Mouse (Mus musculus) liver, embryonic 14.5 days (tissue): Measurements from ENCODE around the gene Plagl1. TPM values are rescaled to one million over a fixed set of nuclear protein-coding genes. Genes with fewer than 3 reads are reported as not detected.
A peak's percentile ranks its signal among the peaks of the same experiment; 100 is the strongest.

Experiments
- ATAC-seq: fragments of 200-750 bp; cut with Nextera tagmentation; 2 replicates; pipeline ENCODE4 v1.8.0; 2017; ENCODE audit warnings: moderate number of reproducible peaks, mild to moderate bottlenecking, moderate library complexity; ENCODE audit not compliant: insufficient read depth
- DNase-seq, 3 experiments: peaks; one replicate each; pipeline ENCODE4 v3.0.0-alpha.2; 2012 to 2013; ENCODE audit warnings: low read depth in 3 of 3, low spot score in 3 of 3
- H3K27ac ChIP-seq: fragments of 300-500 bp; sonication (generic); 2 replicates; pipeline ENCODE4 v1.5.1; 2014; ENCODE audit warnings: moderate library complexity, mild to moderate bottlenecking, control low read depth, inconsistent platforms
- H3K27me3 ChIP-seq: fragments of 300-500 bp; sonication (generic); 2 replicates; pipeline ENCODE4 v1.6.1; 2014; ENCODE audit warnings: mild to moderate bottlenecking, low read length, moderate library complexity; ENCODE audit not compliant: control insufficient read depth, insufficient read depth
- H3K36me3 ChIP-seq: fragments of 300-500 bp; sonication (generic); replicated peaks from 2 replicates; pipeline ENCODE4 v1.6.1; 2014; ENCODE audit warnings: low read depth; ENCODE audit not compliant: control insufficient read depth, insufficient read depth
- H3K4me1 ChIP-seq, 2 experiments: fragments of 200-500 bp in 1 of 2; fragments of 300-500 bp in 1 of 2; sonication (generic) in 1 of 2; replicated peaks; 2 replicates each; pipeline ENCODE4 v1.6.1; 2012 to 2014; ENCODE audit warnings: antibody characterized with exemption in 1 of 2, inconsistent platforms in 1 of 2, low read length in 1 of 2; ENCODE audit not compliant: control insufficient read depth in 2 of 2, insufficient read depth in 2 of 2
- H3K4me2 ChIP-seq: fragments of 300-500 bp; sonication (generic); 2 replicates; pipeline ENCODE4 v1.6.1; 2014; ENCODE audit warnings: low read depth, mild to moderate bottlenecking, control low read depth, moderate library complexity
- H3K4me3 ChIP-seq, 2 experiments: fragments of 200-500 bp in 1 of 2; fragments of 300-500 bp in 1 of 2; sonication (generic) in 1 of 2; 2 replicates each; pipeline ENCODE4 v1.5.1; 2012 to 2014; ENCODE audit warnings: low read depth in 2 of 2, low read length in 2 of 2, mild to moderate bottlenecking in 2 of 2, control low read depth in 1 of 2, inconsistent platforms in 1 of 2, moderate library complexity in 1 of 2; ENCODE audit not compliant: insufficient read depth in 1 of 2
- H3K9ac ChIP-seq: fragments of 300-500 bp; sonication (generic); replicated peaks from 2 replicates; pipeline ENCODE4 v1.6.1; 2014; ENCODE audit warnings: mild to moderate bottlenecking, control low read depth, moderate library complexity
- H3K9me3 ChIP-seq: fragments of 300-500 bp; sonication (generic); 2 replicates; pipeline ENCODE4 v1.6.1; 2016; ENCODE audit warnings: low read length, mixed read lengths; ENCODE audit not compliant: control insufficient read depth
- CTCF ChIP-seq: IDR thresholded peaks from 2 replicates; pipeline ENCODE4 v1.5.1; 2016; ENCODE audit warnings: antibody characterized with exemption, low read depth, control low read depth
- EP300 ChIP-seq: IDR thresholded peaks from 2 replicates; pipeline ENCODE4 v1.6.1; 2016; ENCODE audit warnings: antibody characterized with exemption, low read depth
- WGBS: fragments of 180-500 bp; shearing (Covaris S2); extraction: QIAGEN DNeasy Blood & Tissue Kit; methylation state at CpG from one replicate; pipeline ENCODE4 v1.1.7; 2014; ENCODE audit not compliant: insufficient replicate concordance; 5-methylcytosine and 5-hydroxymethylcytosine counted together
- polyA plus RNA-seq, 2 experiments: library from polyadenylated mRNA; depleted of rRNA in 1 of 2; stranded (reverse) in 1 of 2; unstranded in 1 of 2; fragments of >200 nt; fragmentation: Nextera tagmentation in 1 of 2; extraction: Ambion mirVana in 1 of 2; gene quantifications; 2 replicates each; pipeline versions ENCODE4 v1.2.1 to v1.2.3; 2012 to 2014

Gene Plagl1
- polyA plus RNA-seq, 2 experiments = 26.3 to 41.0 TPM

GRCm38 (mm10) chr10:13062373-13062772 lies 2.1 kb downstream of the Plagl1 start:
- H3K9ac ChIP-seq = no peak overlapping the region
- H3K36me3 ChIP-seq = no peaks in the 10 kb centered on the region
- DNase-seq (no peak), ATAC-seq (no peak)
- no peak overlapping the region for H3K4me3 ChIP-seq
- no peaks in the 10 kb centered on the region for H3K9me3 ChIP-seq
- no peak overlapping the region for H3K27ac ChIP-seq
- H3K27me3 ChIP-seq = no peaks in the 10 kb centered on the region; the same call in none of the 2 replicates
- H3K4me1 ChIP-seq = no peaks in the 10 kb centered on the region
- WGBS = 33% methylated on average over 8 of the region's 8 CpGs
- TF ChIP-seq EP300 (no peak), CTCF (no peak)
- no peak overlapping the region for H3K4me2 ChIP-seq

DNA sequence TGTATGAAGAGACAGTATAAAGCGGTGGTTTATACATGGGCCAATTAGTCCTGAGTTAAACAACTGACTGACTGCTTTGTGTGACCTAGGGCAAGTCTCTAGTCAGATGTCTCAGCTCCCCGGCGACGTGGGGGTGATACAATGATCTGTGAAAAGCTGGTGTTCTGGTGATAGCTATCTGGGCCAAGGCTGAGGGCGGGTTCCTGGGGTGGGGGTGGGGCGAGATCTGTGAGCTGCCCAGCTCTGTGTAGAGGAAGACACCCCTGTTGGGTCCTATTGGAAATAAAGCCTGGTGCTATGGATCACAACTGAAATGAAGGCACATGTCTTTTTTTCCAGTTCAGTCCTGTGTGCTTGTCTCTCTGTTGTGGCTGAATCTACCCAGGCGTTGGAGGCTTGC lies 3.2 kb downstream of the Plagl1 start:
- 32% methylated on average over 7 of the region's 7 CpGs for WGBS
- no peak for DNase-seq
- ATAC-seq = no peak

GRCm38 (mm10) chr10:13065129-13065752 lies 4.9 kb downstream of the Plagl1 start:
- ATAC-seq (no peak), DNase-seq (no peak)
- H3K4me2 ChIP-seq = no peak overlapping the region
- no peak for TF ChIP-seq CTCF
- no peak for TF ChIP-seq EP300
- no peaks in the 10 kb centered on the region; the same call in none of the 2 replicates for H3K27me3 ChIP-seq
- H3K27ac ChIP-seq = no peak overlapping the region
- WGBS = 33% methylated on average over 3 of the region's 3 CpGs
- no peak overlapping the region for H3K4me3 ChIP-seq
- no peak overlapping the region for H3K9ac ChIP-seq
- H3K4me1 ChIP-seq = no peaks in the 10 kb centered on the region
- H3K9me3 ChIP-seq = no peaks in the 10 kb centered on the region
- no peaks in the 10 kb centered on the region for H3K36me3 ChIP-seq

More for the DNA sequence above, 3.2 kb downstream of the Plagl1 start:
- Histone ChIP-seq H3K4me1 (no peaks in the 10 kb centered on the region), H3K9ac (no peak overlapping the region), H3K4me3 (no peak overlapping the region), H3K27me3 (no peaks in the 10 kb centered on the region; the same call in none of the 2 replicates), H3K27ac (no peak overlapping the region), H3K4me2 (no peak overlapping the region), H3K9me3 (no peaks in the 10 kb centered on the region), H3K36me3 (no peaks in the 10 kb centered on the region)
- TF ChIP-seq CTCF (no peak), EP300 (no peak)

DNA sequence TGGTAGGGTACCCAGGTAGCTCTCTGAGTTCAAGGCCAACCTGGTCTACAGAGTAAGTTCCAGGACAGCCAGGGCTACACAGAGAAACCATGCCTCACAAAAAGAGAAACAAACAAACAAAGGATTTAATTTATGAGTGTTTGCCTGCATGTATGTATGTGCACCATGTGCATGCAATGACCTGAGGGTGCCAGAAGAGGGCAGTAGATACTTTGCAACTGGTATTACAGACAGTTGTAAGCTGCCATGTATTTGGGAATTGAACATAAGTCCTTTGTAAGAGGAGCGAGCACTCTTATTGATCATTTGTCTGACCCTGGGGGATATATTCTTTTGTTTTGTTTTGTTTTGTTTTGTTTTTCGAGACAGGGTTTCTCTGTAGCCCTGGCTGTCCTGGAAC lies 10.7 kb downstream of the Plagl1 start:
- 71% methylated on average over 2 of the region's 2 CpGs for WGBS
- Histone ChIP-seq H3K9me3 (no peaks in the 10 kb centered on the region; the same call in 1 of the 2 replicates), H3K4me2 (no peak overlapping the region), H3K4me1 (no peaks in the 10 kb centered on the region), H3K9ac (no peak overlapping the region), H3K27ac (no peak overlapping the region), H3K27me3 (no peaks in the 10 kb centered on the region), H3K36me3 (no peaks in the 10 kb centered on the region), H3K4me3 (no peak overlapping the region)
- DNase-seq = no peak
- ATAC-seq = no peak
- TF ChIP-seq EP300 (no peak), CTCF (peak; percentile 20; the same call in 1 of the 2 replicates)

GRCm38 (mm10) chr10:13076807-13077532 lies 16.7 kb downstream of the Plagl1 start:
- H3K4me3 ChIP-seq = no peak overlapping the region
- H3K36me3 ChIP-seq = no peaks in the 10 kb centered on the region
- ATAC-seq (no peak), DNase-seq (no peak)
- H3K27ac ChIP-seq = no peak overlapping the region
- H3K4me2 ChIP-seq = no peak overlapping the region
- 40% methylated on average over 7 of the region's 7 CpGs for WGBS
- H3K27me3 ChIP-seq = no peaks in the 10 kb centered on the region
- H3K9ac ChIP-seq = no peak overlapping the region
- TF ChIP-seq CTCF (no peak), EP300 (no peak)
- H3K9me3 ChIP-seq = no peaks in the 10 kb centered on the region
- H3K4me1 ChIP-seq = no peaks in the 10 kb centered on the region; a peak in 1 of 4 replicates
